Mouse (Mus musculus) layer of hippocampus, adult 9-10 months (tissue): ENCODE measurements around the gene Sox5.

Experiments used
- DNase-seq: peaks from one replicate; pipeline ENCODE4 v3.0.0; 2022; ENCODE audit warnings: low spot score

The Sox5 gene

DNA sequence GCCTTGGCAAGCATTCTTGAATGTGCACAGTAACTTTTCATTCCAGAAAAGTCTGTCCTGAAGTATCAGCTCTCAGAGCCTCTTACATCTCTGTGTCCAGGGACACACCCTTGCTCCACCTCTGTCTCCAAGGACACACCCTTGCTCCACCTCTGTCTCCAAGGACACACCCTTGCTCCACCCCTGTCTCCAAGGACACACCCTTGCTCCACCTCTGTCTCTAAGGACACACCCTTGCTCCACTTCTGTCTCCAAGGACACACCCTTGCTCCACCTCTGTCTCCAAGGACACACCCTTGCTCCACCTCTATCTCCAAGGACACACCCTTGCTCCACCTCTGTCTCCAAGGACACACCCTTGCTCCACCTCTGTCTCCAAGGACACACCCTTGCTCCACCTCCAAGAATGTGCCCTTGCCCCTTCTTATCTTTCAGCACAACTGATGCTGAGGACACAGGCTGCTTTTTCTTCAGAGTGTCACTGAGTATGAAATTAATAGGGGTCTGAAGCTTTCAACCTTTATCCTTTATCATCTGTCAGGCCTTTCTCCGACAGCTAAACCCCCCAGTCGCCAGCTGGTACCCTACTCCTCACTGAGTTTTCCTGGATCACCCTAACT, 452.4 kb downstream of the Sox5 start:
- DNase-seq = no peak

DNA sequence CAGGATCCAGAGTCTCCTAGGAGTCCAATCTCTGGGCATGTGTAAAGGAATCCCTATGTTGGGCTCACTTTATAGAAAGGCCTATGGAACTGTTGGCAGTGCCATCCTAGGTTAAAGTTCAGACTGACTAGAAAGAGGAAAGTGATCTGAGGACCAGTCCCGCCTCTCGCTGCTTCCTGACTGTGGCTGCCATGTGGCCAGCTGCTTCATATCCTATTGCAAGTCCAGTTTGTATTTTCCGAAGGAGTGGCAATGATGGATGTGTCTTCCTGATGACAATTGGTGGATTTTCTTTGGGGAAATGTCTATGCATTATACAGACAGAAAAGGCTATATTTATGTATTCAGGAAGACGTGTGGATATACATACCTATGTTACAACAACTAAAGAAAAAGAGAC, 453.0 kb downstream of the Sox5 start:
- DNase-seq = no peak

DNA sequence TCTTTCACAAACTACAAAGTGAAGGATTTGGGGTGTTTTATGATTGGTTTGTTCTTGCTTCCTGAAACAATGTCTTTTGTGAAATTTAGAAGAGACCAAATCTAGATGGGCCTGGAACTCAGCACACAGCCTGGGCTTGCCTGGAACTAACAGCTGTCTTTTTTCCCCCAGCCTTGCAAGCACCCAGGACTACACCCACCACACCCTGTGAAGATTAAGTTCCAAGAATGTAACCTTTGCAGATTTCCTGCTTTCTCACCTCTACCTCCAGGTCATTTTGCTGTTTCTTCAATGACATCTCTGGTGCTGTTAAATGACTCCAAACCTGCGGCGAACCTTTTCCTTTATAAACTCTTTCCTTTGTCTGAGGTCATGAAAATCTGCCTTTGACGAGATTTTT, 455.0 kb downstream of the Sox5 start:
- no peak for DNase-seq

DNA sequence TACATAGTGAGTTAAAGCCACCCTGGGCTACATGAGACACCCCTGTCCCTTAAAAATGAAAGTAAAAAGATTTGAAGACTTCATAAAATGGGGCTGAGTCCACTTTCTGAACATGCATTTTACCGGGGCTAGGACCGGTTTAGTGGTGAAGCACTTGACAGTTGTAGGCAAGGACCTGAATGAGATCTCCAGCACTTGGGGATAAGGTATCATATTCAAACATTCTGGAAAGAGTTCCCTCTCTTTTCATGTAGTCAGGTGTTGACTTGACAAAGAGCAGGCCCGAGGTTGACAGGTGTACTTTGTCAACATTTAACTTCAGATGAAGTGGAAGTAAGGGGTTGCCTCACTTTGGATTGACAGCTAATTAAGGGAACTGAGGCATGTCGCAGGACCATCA, 458.4 kb downstream of the Sox5 start:
- no peak for DNase-seq

DNA sequence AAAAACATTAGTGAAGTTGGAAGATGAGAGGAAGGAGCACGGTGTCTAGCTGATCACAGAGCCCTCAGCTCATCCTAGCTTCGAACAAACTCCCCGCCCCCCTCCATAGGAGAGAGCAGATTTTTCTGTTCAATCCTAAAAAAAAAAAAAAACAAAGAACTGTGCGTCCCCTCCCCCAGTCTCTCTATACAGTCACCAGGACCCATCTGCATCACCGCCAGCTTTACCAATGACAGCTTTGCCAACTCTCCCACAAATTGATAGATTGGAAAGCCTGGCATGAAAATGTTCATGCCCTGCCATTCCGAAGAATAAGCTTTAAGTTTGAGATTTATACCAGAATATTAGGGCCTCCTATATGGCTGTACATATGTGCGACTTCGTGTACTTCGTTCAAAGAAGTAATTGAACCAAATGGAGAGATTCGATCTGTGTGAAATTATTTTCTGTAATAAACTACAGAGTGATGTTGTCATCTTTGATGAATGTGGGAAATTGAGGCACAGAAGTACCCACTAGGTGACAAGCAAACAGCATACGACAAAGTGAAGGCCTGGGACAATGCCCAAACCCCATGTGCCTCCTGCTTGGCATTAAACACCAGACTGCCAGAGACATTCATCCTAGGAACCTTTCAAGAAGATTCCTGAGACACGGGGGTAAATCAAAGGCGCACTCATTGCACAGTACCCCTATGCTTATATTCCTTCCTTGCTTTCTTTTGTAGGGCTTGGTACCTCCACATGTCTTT, 459.3 kb downstream of the Sox5 start:
- DNase-seq = no peak

DNA sequence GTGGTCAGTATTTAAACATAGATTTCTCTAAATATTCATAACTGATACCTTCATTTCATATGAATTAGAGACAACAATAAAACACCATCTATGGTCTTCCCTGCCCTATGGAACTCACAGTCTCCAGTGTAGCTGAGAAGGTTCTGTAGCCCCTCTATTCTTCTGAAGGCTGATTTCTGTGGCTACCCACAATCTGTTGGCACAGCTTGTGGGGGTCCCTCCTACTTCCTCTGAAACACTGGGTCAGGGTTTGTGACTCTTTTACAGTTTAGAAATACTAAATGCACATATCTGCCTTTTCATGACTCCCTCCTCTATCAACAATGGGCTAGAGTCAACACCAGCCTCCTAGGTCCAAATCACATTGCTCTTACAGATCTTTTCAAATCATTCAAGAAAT, 461.4 kb downstream of the Sox5 start:
- DNase-seq = no peak

DNA sequence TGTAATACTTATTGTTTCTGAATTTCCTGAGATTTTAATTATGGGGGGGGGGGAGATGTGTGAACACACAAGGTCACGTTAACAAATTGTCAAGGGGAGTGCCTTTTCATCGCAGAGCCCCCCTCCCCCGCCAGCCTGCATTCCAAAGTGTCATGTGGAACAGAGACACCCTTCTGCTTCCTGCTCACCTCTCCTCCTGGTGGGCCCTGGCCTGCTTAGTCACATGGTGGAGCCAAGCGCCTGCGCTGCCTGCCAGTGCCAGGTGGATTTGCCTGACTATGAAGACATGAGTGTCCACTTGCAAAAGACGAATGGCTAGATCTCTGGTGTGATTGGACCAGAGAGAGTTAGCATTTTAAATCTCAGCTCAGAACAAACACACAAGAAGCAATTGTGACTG, 462.1 kb downstream of the Sox5 start:
- no peak for DNase-seq

DNA sequence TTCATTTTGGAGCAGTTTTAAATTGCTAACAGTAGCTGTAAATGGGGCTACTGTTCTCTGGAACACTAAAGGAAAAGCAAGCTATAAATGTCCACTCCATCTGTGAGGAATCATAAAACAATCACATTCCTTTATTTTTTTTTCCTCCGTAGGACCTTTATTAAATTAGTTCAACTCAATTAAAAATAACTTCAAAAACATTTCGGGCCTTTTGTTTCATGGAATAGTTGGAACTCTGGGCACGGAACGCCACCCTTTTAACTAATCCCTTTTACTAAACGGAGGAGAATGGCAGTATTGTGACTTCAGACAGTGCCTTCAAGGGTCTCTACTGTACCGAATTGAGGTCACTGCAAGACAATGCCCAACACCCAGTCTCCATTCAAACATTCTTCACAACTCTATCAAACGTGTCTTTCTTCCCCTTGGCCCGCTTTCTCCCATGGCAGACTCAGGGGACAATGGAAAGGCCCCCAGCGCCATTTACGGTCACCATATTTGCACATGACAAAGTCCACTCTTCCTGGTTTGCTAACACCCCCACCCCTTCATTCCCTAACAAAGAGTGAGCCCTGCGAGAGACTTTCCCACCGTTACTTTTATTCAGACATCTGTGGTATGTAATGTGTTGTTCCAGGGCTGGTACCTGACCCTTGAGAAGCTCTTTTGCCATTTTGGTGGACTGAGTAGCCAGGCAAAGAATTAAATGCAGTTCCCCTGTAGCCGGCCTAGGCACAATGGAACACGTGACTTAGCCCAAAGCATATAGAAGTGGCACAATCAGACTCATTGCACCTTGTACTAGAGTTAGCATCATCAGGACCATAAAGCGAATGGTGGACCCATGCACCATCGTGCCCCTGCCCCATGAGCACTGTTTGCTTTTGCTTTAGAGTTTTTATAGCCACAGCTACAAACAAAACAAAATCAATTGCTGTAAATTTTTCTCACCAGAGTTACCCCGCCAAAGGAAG, 468.7 kb downstream of the Sox5 start:
- no peak for DNase-seq

DNA sequence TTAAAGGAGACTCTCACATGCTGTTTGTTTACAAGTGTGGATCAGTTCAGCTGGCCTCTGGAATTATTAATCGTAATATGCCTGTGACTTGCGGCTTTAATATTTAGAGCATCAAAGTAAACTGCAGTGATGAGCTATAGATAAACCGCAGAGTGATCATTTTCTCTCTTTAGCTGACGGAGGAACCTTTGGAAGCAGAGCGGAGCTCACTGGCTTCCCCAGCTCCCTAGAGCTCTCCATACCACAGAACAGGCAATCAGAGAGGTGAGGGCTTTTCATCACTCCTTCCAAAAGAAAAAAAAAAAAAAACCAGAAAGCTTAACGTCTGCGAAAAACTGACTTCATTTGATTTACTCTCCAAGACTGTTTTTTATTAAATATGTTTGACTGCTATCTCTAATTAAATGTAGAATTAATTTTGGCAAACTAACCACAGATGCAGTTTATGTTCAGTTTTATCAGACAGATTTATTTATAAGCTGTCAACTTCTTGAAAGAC, 469.4 kb downstream of the Sox5 start:
- no peak for DNase-seq

DNA sequence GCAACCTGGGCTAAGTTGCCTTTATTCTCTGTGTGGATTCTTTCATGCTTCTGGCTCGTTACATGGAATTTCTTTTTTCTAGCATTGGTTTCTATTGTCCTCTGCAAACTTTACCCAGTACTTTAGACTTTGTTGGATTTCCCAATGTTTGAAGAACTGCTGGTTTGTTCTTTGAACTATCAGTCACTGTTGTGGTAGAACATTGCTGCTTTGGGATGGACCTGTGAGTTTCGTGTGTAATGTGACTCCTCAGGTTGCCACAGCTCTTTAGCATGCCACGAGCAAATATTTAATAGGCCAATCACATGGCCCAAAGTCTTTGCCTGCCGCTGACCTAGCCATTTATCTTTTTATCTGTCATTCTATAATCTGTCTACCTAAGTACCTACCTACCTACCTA, 470.0 kb downstream of the Sox5 start:
- no peak for DNase-seq

DNA sequence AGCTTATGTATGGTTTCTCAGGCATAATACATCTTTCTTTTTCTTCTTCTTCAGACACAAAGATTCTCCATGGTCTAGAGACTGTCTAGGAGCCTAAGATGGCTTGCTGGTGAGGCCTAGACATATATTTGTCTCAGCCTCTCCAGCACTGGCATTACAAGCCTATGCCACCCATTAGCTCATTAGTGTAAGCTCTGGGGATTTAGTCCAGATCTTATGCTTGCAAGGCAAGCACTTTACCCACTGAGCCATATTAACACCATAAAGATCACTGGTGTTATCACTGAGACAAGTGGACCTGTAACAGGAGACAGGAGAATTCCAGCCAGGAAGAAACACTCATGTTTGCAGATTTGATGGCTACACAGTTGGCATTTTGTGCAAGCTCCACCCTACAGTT, 472.6 kb downstream of the Sox5 start:
- DNase-seq = no peak

DNA sequence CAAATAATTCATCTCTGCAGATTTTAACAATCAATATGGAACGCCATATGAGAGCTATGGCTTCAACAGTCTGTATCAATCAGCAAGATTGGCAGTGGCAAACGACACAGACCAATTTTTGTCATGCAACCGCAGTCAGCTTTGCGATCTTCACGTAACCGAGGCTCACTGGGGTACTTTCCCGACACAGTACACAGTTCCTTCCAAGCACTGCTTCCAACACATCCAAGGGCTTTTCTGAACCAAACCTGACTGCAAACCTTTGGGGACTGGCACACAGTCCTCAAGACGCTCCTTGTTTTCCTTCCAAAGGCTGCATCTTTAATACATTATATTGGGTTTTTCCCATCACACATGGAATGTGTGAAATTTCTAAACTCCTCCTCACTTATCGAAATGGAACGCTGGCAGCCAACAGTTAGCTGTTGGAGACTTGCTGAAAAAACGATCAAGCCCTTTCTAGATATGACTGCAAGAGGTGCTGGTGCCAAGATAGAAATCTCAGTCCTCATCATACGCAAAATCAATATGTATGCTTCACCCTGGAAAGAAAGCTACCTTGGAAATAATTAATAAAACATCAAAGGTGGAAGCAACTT, 474.1 kb downstream of the Sox5 start:
- no peak for DNase-seq

DNA sequence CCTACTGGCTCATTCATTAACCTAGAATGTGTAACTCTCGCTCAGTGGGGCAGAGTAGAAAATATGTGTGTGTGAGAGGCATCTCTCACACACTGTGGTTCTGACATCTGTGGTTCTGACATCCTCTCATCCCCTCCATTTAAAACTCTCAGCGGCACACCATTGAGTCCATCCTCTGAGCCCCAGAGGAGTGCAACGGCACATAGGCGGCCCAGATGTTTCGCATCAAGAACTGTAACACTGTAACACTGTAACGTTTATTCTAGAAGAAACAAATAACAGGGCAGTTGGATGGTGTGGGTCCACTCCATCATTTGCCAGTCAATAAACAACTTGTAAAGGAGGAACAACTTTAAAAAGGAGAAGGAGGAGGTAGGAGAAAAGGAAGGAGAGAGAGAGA, 479.0 kb downstream of the Sox5 start:
- no peak for DNase-seq

DNA sequence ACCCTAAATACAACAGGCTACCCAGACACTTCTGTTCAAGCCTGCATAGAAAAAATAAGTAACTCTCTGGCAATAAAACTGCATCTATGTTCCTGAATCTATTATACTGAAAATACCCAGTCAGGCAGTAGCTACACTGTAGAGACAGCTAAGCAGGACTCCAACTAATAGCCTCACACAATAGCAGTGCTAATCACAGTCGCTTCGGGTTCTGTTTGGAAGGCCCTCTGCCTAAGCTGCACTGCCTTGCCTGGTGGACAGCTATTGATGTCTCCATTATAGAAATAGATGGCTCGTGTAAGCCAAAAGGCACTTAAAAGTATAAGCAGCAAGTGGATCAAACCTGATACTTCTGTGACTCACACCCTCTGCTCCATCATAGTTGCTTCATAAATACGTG, 480.7 kb downstream of the Sox5 start:
- no peak for DNase-seq

DNA sequence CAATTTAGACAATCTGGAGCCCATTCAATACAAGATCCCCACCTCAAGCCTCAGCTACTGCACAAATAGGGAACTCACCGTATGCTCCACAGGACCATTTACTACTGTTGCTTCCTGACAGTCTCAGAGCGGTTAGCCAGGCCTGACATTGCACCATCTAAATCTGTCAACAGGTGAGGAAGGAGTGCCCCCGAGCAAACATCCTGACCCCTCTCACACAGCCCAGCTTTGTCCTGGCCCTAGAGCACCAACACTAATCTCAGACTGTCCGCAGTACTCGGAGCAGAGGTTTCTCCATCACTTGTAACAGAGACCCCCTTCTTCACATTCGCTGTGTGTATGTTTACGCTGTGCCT, 482.3 kb downstream of the Sox5 start:
- no peak for DNase-seq

DNA sequence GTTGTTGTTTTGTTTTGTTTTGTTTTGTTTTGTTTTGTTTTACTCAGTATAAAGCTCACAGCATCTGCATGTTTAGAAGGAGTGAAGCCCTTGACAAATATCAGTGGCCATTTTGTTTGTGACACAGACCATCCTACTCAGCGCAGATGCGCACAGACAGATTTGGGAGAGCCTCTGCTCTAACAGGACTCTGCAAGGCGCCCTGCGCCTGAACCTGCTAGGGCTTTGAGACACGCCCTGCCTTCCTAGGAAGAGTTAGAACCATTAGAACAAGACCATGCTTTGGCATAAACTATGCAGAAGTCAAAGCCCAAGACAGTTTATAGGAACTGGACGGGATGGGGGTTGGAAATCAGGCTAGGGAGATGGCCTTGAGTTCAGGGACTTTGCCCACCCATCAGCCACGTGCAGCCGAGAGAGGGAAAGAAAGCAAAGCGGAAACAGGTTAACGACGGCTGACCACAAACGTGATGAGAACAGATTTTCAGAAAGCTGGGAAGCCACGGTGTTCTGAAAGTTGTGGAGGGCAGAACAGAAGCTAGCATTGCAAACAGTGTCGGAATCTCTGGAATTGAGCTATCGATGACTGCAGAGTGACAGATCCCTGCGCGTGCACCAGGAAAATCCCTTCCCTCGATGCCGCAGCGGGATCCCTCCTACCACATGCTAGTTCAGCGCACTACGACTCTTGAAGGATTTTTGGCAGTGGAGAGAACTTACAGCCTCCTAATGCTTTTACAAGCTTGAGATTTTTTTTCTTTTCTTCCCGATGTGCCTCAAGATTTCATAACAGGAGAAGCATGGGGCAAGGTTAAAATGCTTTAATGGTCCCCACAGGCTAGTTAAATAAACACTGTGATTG, 482.9 kb downstream of the Sox5 start:
- no peak for DNase-seq

DNA sequence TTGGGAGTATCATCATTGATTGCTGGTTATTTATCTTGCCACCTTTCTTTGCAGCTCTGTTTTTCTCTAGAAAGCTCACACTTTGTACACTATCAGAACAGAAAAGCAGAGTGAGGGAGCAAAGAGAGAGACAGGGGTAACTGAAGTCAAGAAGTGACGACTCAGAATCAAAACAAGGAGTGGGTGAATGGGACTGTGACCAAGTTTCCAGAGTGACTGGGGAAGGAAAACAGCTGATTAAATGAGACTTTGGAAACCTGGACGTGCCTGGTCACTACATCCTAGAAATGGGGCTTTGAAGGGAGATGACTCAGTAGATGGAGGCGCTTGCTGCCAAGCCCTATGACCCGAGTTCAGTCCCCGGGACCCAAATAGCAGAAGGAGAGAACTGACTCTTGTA, 483.9 kb downstream of the Sox5 start:
- DNase-seq = no peak

DNA sequence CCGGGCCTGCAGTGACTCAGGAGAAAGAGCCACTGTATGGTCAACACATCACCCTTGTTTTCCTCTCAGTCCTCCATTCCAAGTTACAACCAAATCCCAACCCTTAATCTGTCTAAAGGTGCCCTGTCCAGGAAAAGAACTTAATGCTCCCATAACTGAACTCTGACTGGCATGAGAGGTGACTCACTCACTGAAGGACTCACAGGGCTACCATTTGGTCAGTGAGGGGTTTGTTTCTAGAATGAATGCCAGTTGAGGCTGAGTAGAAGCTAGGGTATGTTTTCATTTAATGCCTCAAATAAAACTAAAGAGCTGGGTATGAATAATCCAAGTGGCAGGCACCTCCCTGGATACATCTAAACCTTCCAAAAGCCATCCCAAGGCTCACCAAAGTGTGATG, 484.6 kb downstream of the Sox5 start:
- no peak for DNase-seq

DNA sequence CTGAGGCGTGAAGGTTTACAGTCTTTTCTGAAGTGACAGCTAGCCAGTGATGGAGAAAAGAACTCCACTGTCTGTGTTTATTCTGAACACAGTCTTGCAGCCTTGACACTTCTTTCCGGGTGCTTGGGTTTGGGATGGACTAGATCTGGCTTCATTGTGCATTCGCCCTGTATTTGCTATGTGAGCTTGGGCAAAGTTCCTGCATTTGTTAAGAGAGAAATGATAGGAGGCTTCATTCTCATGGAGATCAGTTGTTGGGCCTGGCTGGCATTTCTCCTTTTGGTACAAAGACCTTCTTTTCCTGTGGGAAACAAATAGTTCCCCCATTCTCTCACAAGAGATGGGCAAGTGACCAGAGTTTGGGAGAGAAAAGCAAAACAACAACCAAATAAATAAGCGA, 490.3 kb downstream of the Sox5 start:
- no peak for DNase-seq

DNA sequence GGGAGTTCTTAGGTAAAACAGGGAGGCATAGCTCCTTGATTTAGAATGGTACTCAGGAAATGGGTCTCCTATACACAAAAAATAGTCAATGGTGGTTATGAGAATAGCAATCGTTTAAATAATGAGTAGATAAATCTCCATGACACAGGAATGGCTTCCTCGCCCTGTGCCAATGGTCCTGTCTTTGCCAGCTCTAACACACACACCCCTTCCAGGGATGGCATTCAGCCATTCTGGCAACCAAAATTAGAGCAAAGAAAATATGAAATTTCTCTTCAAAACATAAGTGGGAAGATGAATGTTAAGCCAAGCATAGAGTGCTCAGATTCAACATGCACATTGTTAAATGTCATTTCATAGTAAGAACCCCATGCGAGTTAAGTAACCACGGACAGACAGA, 495.7 kb downstream of the Sox5 start:
- no peak for DNase-seq

DNA sequence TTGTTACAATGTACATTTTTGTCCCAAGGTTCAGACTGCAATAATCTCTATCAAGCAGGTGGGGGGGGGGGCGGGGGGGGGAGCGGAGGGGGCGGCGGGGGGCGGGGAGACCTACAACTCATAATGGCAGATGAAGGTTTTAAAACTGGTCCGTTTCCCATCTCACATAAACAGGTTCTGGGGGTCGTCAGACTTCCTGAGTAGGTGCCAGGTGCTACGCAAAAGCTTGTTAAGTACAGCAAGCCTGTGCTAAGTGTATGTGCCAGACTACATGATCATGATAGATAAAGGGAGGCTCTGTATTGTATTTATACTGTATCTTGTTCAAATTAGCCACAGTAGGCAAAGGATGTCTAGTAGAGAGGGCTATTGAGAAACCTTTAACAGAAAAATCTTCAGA, 498.6 kb downstream of the Sox5 start:
- no peak for DNase-seq

DNA sequence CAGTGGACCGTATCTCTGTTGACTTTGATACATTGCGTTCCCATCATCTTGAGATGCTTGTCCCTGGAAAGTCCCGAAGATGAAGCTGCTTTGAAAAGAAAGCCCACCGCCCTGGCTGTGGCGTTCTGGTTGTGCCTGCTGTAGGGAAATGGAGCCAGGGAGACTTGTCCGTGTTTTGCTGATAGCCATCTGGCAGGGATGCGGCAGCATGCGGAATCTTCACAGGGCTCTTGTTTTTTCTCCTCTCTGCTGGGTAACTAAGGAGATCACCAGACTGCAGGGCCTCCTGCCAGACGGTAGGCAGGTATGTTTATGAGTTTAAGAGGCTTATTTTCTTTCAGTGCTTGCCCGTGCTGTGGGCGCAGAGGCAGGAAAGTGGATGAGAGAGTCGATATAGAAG, 499.0 kb downstream of the Sox5 start:
- no peak for DNase-seq
